Mouse (Mus musculus) myocyte (in vitro differentiated cells): ENCODE results near the gene Fads3.

Experiments
- MYOG ChIP-seq, 3 experiments: IDR thresholded peaks; one replicate each; pipeline ENCODE4 v1.6.1; 2011; ENCODE audit warnings: control low read depth in 2 of 3, low read depth in 2 of 3, mild to moderate bottlenecking in 2 of 3; ENCODE audit not compliant: insufficient read length in 2 of 3, control insufficient read depth in 1 of 3, insufficient read depth in 1 of 3
- POLR2A ChIP-seq: IDR thresholded peaks from one replicate; pipeline ENCODE4 v1.6.1; 2011; ENCODE audit warnings: low read depth, mild to moderate bottlenecking, control low read depth, moderate library complexity; ENCODE audit not compliant: insufficient read length
- SRF ChIP-seq: IDR thresholded peaks from one replicate; pipeline ENCODE4 v1.6.1; 2011; ENCODE audit warnings: low read depth; ENCODE audit not compliant: control insufficient read depth, insufficient read length

GRCm38 (mm10) chr19:10019214-10019760 is 22.1 kb upstream of the Fads3 start:
- TF ChIP-seq POLR2A (no peak), SRF (no peak), MYOG (IDR thresholded peaks at IDR 0.05; ENCODE audit: control insufficient read depth in 1 of 3, insufficient read depth in 1 of 3, insufficient read length in 2 of 3, low read depth in 2 of 3) (no peak)
